Mouse (Mus musculus) bone marrow, adult 2 months (tissue): Measurements from ENCODE around the gene Cyp2w1. TPM values are rescaled to one million over a fixed set of nuclear protein-coding genes. Genes with fewer than 3 reads are reported as not detected.

Experiments used
- H3K27ac ChIP-seq: fragments of 200-500 bp; 2 replicates; pipeline ENCODE4 v1.5.1; 2012; ENCODE audit warnings: low read depth, mild to moderate bottlenecking, control low read depth, inconsistent platforms, low read length; ENCODE audit not compliant: control insufficient read depth, poor library complexity, insufficient read depth
- H3K4me1 ChIP-seq: fragments of 200-500 bp; 2 replicates; pipeline ENCODE4 v1.6.1; 2011; ENCODE audit warnings: low read length; ENCODE audit not compliant: control insufficient read depth, insufficient read depth
- H3K4me3 ChIP-seq: fragments of 200-500 bp; replicated peaks from 2 replicates; pipeline ENCODE3; 2011; ENCODE audit warnings: mild to moderate bottlenecking, low read depth, low read length, control low read depth; ENCODE audit not compliant: control insufficient read depth
- CTCF ChIP-seq: fragments of 200-500 bp; IDR thresholded peaks from 2 replicates; pipeline ENCODE4 v1.5.1; 2011; ENCODE audit warnings: low read length, control low read depth; ENCODE audit not compliant: control insufficient read depth, insufficient read depth
- POLR2A ChIP-seq: fragments of 200-500 bp; IDR thresholded peaks from 2 replicates; pipeline ENCODE4 v1.6.1; 2011; ENCODE audit warnings: low read depth, mild to moderate bottlenecking, control low read depth, low read length, borderline replicate concordance; ENCODE audit not compliant: control insufficient read depth
- WGBS: fragments of 180-500 bp; shearing (Covaris S2); methylation state at CpG from one replicate; pipeline ENCODE4 v1.1.7; 2018; 5-methylcytosine and 5-hydroxymethylcytosine counted together
- polyA plus RNA-seq: library from polyadenylated mRNA; stranded (reverse); fragments of >200 nt; gene quantifications from 2 replicates; pipeline ENCODE4 v1.2.4, GENCODE M21; 2011; ENCODE audit warnings: low replicate concordance; ENCODE audit not compliant: missing spikeins, insufficient read depth, insufficient read length

Gene Cyp2w1
- polyA plus RNA-seq, 1 experiment, result not detected

DNA sequence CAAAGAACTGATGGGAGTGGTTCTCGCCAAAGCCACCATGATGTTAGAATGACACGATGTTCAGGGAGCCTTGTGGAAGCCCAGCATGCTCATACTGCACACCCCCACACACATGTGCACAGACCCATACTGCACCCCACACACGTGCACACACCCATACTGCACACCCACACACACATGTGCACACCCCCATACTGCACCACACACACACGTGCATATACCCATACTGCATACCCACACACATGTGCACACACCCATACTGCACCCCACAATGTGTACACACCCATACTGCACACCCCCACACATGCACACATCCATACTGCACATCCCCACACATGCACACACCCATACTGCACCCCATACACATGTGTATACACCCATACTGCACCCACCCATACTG lies 16.8 kb upstream of the Cyp2w1 start:
- no peak overlapping the region for H3K4me3 ChIP-seq
- WGBS, result 82% methylated on average over 4 of the region's 4 CpGs

DNA sequence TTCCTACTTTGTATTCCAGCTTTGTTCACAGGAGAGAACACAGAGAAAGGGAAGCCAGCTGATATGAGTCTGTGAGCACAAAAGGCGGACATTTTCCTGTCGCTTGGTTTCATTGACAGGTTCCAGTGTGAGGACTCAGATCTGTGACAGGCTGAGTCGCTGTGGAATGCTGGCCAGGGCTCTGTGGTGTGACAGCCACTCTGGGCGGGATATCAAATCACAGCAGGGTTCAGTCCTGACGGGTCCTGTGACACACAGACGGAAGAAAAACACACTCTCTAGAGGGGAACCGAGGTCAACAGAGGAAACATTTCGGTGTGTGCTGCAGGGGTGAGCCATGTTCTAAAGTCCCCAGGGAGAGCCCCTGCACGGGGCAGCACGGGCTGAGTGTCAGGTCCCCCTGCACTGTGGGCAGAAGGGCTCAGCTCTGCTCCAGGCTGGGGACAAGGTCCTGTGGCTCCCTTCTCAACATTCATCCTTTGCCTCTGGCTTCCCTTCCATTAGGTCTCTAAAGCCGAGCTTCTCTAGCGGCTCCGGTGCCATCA lies 14.5 kb upstream of the Cyp2w1 start:
- Histone ChIP-seq H3K4me1 (no peaks in the 10 kb centered on the region), H3K4me3 (no peak overlapping the region), H3K27ac (no peak overlapping the region)
- WGBS, result 75% methylated on average over 13 of the region's 13 CpGs
- TF ChIP-seq CTCF (no peak), POLR2A (no peak)

More for the DNA sequence above, 16.8 kb upstream of the Cyp2w1 start:
- Histone ChIP-seq H3K27ac (no peak overlapping the region), H3K4me1 (no peaks in the 10 kb centered on the region)
- TF ChIP-seq POLR2A (no peak), CTCF (no peak)

DNA sequence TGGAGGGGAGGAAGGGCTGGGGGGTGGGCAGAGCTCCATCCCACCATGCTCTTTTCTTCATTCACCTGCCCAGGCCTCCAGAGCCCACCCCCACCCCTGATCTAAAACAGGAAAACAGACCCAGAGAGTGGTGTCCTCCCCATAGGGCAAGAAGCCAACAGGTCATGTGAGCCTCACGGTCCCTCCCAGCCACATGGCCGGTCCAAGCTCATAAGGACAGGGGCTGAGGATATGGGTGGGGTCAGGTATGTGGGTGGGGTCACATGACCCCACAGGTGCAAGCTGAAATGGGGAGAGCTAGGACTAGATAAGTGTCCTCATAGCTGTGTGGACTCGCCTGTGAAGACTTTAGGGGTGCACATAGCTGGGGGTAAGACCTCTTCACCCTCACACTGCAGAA lies 14.0 kb upstream of the Cyp2w1 start:
- 72% methylated on average over 3 of the region's 3 CpGs for WGBS
- TF ChIP-seq POLR2A, result no peak
- no peak for TF ChIP-seq CTCF
- Histone ChIP-seq H3K4me1 (no peaks in the 10 kb centered on the region), H3K4me3 (no peak overlapping the region), H3K27ac (no peak overlapping the region)

DNA sequence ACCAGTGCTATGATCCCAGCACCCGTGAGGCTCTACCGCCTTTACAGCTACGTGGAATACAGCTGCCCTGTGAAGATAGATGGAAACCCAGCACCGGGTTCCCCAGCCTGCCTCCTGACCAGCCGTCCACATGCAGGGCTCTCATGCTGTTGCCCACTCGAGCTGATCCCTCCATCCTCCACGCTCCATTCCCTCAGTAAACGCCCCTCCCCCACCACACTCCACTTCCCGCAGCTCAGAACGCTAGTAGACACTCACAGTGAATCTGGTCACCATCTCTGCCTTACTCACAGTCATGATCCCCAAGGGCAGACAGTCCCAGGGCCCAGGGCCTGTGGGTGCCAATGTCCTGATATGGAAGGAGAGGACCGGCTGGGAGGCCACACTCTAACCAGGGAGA lies 13.5 kb upstream of the Cyp2w1 start:
- Histone ChIP-seq H3K4me3 (no peak overlapping the region), H3K4me1 (no peaks in the 10 kb centered on the region; the same call in 1 of the 2 replicates), H3K27ac (no peak overlapping the region)
- no peak for TF ChIP-seq CTCF
- TF ChIP-seq POLR2A, result no peak
- WGBS, result 87% methylated on average over 11 of the region's 11 CpGs

DNA sequence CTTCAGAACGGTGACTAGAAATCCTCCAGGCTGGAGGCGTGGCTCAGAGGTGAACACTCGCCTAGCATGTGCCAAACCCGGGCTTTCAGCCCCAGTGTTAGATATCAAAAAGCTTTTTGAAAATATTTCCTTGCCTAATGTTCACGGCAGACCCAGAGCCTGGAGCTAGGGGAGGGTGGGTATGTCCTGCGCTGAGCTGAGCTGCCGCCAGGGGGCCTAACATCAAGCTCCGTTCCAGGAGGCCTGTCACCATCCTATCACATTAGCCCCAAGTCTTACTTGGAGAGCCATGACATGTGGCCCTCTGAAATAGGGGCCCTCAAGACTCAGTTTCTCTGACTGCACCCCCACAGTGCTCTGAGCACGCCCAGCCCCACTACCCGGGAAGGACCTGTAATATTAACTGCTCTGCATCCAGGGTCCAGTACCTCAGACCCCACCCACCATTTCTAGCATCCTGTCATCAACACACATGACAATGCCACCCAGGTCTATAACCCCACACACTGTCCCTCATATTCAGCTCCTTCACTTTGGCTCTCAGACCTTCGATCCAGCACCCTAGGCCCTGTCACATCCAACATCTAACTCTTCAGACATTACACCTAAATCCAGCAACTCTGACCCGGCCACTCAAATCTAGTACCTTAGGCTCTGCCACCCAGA lies 8.3 kb upstream of the Cyp2w1 start:
- TF ChIP-seq CTCF (peak; percentile 90), POLR2A (no peak)
- WGBS, result 6% methylated on average over 12 of the region's 12 CpGs
- H3K27ac ChIP-seq, result peak overlapping the region; percentile 64; the same call in 1 of the 2 replicates
- H3K4me1 ChIP-seq, result no peaks in the 10 kb centered on the region; the same call in 1 of the 2 replicates
- peak overlapping the region; percentile 94 for H3K4me3 ChIP-seq

DNA sequence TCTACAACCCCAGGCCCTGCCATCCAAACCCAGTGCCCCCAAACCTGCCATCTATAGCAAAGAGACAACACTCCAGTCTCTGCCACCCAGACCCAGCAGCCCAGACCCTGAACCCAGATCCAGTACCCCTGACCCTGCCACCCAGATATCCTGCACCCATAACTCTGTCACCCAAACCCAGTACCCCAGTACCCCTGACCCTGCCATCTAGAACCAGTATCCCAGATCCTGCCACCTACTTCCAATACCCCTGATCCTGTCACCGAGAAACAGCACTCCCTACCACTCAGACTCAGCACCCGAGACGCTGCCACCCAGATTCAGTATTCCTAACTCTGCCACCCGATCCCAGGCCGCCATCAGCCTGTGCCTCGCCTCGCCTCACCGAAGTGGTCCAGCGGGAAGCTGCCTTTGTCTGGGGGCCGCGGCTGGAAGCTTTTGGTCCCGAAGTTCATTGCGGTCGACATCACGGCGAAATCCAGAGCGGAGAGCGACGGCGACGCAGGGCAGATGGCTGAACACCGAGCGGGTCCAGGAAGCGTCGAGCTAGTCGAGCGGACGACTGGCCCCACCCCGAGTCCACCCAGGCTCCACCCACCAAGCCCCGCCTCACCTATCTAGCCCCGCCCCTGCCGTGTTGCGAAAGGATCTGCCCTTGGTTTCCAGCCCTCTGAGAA lies 7.6 kb upstream of the Cyp2w1 start:
- Histone ChIP-seq H3K4me1 (no peaks in the 10 kb centered on the region; the same call in 1 of the 2 replicates), H3K4me3 (peak overlapping the region; percentile 94), H3K27ac (peak overlapping the region; percentile 64)
- WGBS, result under 1% methylated on average over 33 of the region's 33 CpGs
- TF ChIP-seq POLR2A, result peak; percentile 83
- no peak for TF ChIP-seq CTCF

DNA sequence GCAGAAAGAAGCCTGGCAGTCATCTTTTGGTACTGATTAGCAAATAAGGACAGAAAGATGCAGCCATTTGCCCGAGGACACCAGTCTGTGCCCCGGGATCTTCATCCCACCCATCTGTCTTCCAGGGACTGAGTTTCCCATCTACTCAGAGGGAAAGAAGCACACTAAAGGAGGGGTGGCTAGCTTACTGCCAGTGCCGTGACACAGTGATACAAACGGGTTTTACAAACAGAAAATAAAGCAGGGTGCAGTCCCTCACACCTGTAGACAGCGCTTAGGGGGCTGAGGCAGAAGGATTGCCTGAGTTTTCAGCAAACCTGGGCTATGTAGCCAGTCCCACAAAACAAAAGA lies 7.1 kb upstream of the Cyp2w1 start:
- H3K4me3 ChIP-seq, result peak overlapping the region; percentile 4

DNA sequence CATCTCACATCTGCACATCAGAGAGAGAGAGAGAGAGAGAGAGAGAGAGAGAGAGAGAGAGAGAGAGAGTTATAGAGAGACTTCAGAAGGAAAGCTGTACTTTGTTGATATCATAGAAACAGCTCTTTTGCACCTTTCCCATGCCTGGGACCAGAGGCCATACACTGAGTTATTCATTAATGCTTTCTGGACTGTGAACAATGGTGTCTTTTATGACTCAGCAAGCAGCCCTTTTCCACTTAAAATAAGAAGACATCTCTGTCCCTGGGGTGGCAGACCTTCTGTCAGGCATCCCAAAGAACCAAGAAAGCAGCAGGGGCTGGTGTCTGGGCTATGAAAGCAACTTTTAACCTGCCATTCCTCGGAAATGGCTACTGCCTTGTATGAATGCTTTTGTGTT lies 5.2 kb upstream of the Cyp2w1 start:
- no peaks in the 10 kb centered on the region; the same call in 1 of the 2 replicates for H3K4me1 ChIP-seq
- WGBS, result 73% methylated on average over 1 of the region's 1 CpGs
- H3K27ac ChIP-seq, result no peak overlapping the region
- no peak for TF ChIP-seq CTCF
- no peak overlapping the region for H3K4me3 ChIP-seq

More for the DNA sequence above, 7.1 kb upstream of the Cyp2w1 start:
- H3K27ac ChIP-seq, result peak overlapping the region; percentile 8; the same call in 1 of the 2 replicates
- no peak for TF ChIP-seq CTCF
- no peak for TF ChIP-seq POLR2A
- 12% methylated on average over 5 of the region's 5 CpGs for WGBS
- H3K4me1 ChIP-seq, result no peaks in the 10 kb centered on the region; the same call in 1 of the 2 replicates

DNA sequence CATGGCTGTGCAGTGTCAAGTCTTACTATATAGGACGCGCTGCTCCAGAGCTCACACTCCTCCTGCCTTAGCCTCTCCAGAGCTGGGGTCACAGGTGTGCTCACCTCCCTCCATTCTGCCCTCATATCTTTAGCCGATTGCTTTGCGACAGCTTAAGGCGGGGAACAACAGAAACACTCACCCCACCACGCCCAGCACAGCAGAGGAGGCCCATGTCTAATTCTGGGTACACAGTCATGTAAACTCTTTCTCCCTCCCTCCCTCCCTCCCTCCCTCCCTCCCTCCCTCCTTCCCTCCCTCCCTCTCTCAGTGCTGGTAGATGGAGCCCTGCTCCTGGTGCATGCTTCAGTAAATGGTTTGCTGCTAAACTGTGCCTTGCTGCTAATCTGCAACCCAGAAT lies 2.7 kb upstream of the Cyp2w1 start:
- H3K4me1 ChIP-seq, result no peaks in the 10 kb centered on the region
- TF ChIP-seq POLR2A, result no peak
- no peak for TF ChIP-seq CTCF
- no peak overlapping the region for H3K4me3 ChIP-seq
- 78% methylated on average over 6 of the region's 6 CpGs for WGBS
- no peak overlapping the region for H3K27ac ChIP-seq
